Mouse (Mus musculus) MEL (cell line): ENCODE data around the gene Ttll1. TPM values are rescaled to one million over a fixed set of nuclear protein-coding genes. Genes with fewer than 3 reads are reported as not detected.
A peak's percentile ranks its signal among the peaks of the same experiment; 100 is the strongest.

Source experiments
- DNase-seq: peaks from one replicate; pipeline ENCODE4 v3.0.0; 2011; ENCODE audit warnings: low read depth, low spot score
- H3K27ac ChIP-seq: 2 replicates; pipeline ENCODE4 v1.5.1; 2012; ENCODE audit warnings: low read depth, mild to moderate bottlenecking, control low read depth, low read length, moderate library complexity; ENCODE audit not compliant: control insufficient read depth
- H3K27me3 ChIP-seq, 2 experiments: fragments of 150-350 bp in 1 of 2; sonication (generic) in 1 of 2; 2 replicates each; pipeline ENCODE4 v1.6.1; 2012; ENCODE audit warnings: low read length in 2 of 2, mild to moderate bottlenecking in 2 of 2, improper control_type of control experiment in 1 of 2, moderate library complexity in 1 of 2; ENCODE audit not compliant: insufficient read depth in 2 of 2, control insufficient read depth in 1 of 2
- H3K36me3 ChIP-seq, 2 experiments: 2 replicates each; pipeline ENCODE4 v1.6.1; 2012 to 2014; ENCODE audit warnings: low read length in 2 of 2, improper control_type of control experiment in 1 of 2, inconsistent platforms in 1 of 2, mild to moderate bottlenecking in 1 of 2; ENCODE audit not compliant: insufficient read depth in 2 of 2, control insufficient read depth in 1 of 2
- H3K4me1 ChIP-seq, 2 experiments: fragments of 150-350 bp in 1 of 2; sonication (generic) in 1 of 2; 2 replicates each; pipeline ENCODE4 v1.6.1; 2012; ENCODE audit warnings: low read length in 2 of 2, improper control_type of control experiment in 1 of 2, mild to moderate bottlenecking in 1 of 2; ENCODE audit not compliant: insufficient read depth in 2 of 2, control insufficient read depth in 1 of 2
- H3K4me3 ChIP-seq, 2 experiments: fragments of 150-350 bp in 1 of 2; sonication (generic) in 1 of 2; 2 replicates each; pipeline ENCODE4 v1.5.1; 2012; ENCODE audit warnings: low read depth in 2 of 2, low read length in 2 of 2, mild to moderate bottlenecking in 2 of 2, moderate library complexity in 2 of 2, control low read depth in 1 of 2, improper control_type of control experiment in 1 of 2; ENCODE audit not compliant: control insufficient read depth in 1 of 2, insufficient read depth in 1 of 2
- H3K79me2 ChIP-seq: 2 replicates; pipeline ENCODE4 v1.6.1; 2012; ENCODE audit warnings: mild to moderate bottlenecking, low read length, moderate library complexity; ENCODE audit not compliant: control insufficient read depth, poor library complexity, insufficient read depth
- H3K9ac ChIP-seq: 2 replicates; pipeline ENCODE4 v1.6.1; 2012; ENCODE audit warnings: low read depth, mild to moderate bottlenecking, control low read depth, low read length, moderate library complexity; ENCODE audit not compliant: control insufficient read depth, poor library complexity, severe bottlenecking
- H3K9me3 ChIP-seq: fragments of 150-350 bp; sonication (generic); replicated peaks from 2 replicates; pipeline ENCODE4 v1.6.1; 2012; ENCODE audit warnings: mild to moderate bottlenecking, low read length, improper control_type of control experiment, moderate library complexity; ENCODE audit not compliant: insufficient read depth
- BHLHE40 ChIP-seq: IDR thresholded peaks from 2 replicates; pipeline ENCODE4 v1.6.1; 2012; ENCODE audit warnings: low read depth, mild to moderate bottlenecking, inconsistent platforms, low read length, improper control_type of control experiment, borderline replicate concordance
- CHD1 ChIP-seq: IDR thresholded peaks from 2 replicates; pipeline ENCODE4 v1.6.1; 2012; ENCODE audit warnings: low read depth, mild to moderate bottlenecking, inconsistent platforms, low read length, improper control_type of control experiment
- CHD2 ChIP-seq: IDR thresholded peaks from 2 replicates; pipeline ENCODE4 v1.6.1; 2011; ENCODE audit warnings: low read length, improper control_type of control experiment
- CTCF ChIP-seq, 3 experiments: IDR thresholded peaks in 2 of 3; conservative IDR thresholded peaks in 1 of 3; 2 replicates each; pipeline ENCODE4 v1.5.1; 2011 to 2012; ENCODE audit warnings: low read length in 3 of 3, low read depth in 2 of 3, mild to moderate bottlenecking in 2 of 3, improper control_type of control experiment in 1 of 3, inconsistent platforms in 1 of 3, mixed read lengths in 1 of 3, moderate library complexity in 1 of 3; ENCODE audit not compliant: control insufficient read depth in 1 of 3, insufficient read depth in 1 of 3, poor library complexity in 1 of 3, severe bottlenecking in 1 of 3
- ETS1 ChIP-seq: IDR thresholded peaks from 2 replicates; pipeline ENCODE4 v1.6.1; 2012; ENCODE audit warnings: low read depth, mild to moderate bottlenecking, inconsistent platforms, low read length, improper control_type of control experiment, moderate library complexity
- GATA1 ChIP-seq: IDR thresholded peaks from 2 replicates; pipeline ENCODE4 v1.6.1; 2011; ENCODE audit warnings: low read depth, low read length, improper control_type of control experiment
- JUND ChIP-seq: IDR thresholded peaks from 2 replicates; pipeline ENCODE4 v1.6.1; 2011; ENCODE audit warnings: low read depth, mild to moderate bottlenecking, improper control_type of control experiment, low read length
- MAX ChIP-seq: IDR thresholded peaks from 2 replicates; pipeline ENCODE4 v1.6.1; 2011; ENCODE audit warnings: low read length, improper control_type of control experiment
- MEF2A ChIP-seq: IDR thresholded peaks from 2 replicates; pipeline ENCODE4 v1.6.1; 2014; ENCODE audit warnings: low read depth, mild to moderate bottlenecking, inconsistent platforms, low read length, improper control_type of control experiment; ENCODE audit not compliant: poor library complexity, insufficient replicate concordance, severe bottlenecking; ENCODE audit errors: extremely low read depth
- MXI1 ChIP-seq: IDR thresholded peaks from 2 replicates; pipeline ENCODE4 v1.6.1; 2011; ENCODE audit warnings: mild to moderate bottlenecking, low read depth, low read length, improper control_type of control experiment
- MYB ChIP-seq: IDR thresholded peaks from 2 replicates; pipeline ENCODE4 v1.6.1; 2011; ENCODE audit warnings: mild to moderate bottlenecking, low read depth, low read length, improper control_type of control experiment
- MYC ChIP-seq: IDR thresholded peaks from 2 replicates; pipeline ENCODE4 v1.6.1; 2011; ENCODE audit warnings: low read depth, mild to moderate bottlenecking, low read length, improper control_type of control experiment, moderate library complexity
- NELFE ChIP-seq: IDR thresholded peaks from 2 replicates; pipeline ENCODE4 v1.6.1; 2011; ENCODE audit warnings: low read depth, low read length, improper control_type of control experiment
- NRF1 ChIP-seq: IDR thresholded peaks from 2 replicates; pipeline ENCODE4 v1.6.1; 2014; ENCODE audit warnings: low read depth, mild to moderate bottlenecking, inconsistent platforms, low read length, improper control_type of control experiment, moderate library complexity; ENCODE audit not compliant: poor library complexity, insufficient read depth, severe bottlenecking
- POLR2A ChIP-seq, 2 experiments: IDR thresholded peaks; 2 replicates each; pipeline ENCODE4 v1.6.1; 2011 to 2012; ENCODE audit warnings: low read length in 2 of 2, mild to moderate bottlenecking in 2 of 2, control low read depth in 1 of 2, improper control_type of control experiment in 1 of 2, low read depth in 1 of 2, moderate library complexity in 1 of 2; ENCODE audit not compliant: control insufficient read depth in 1 of 2, insufficient read depth in 1 of 2, poor library complexity in 1 of 2
- POLR2AphosphoS2 ChIP-seq: IDR thresholded peaks from 2 replicates; pipeline ENCODE4 v1.6.1; 2011; ENCODE audit warnings: low read length, improper control_type of control experiment
- SMC3 ChIP-seq: IDR thresholded peaks from 2 replicates; pipeline ENCODE4 v1.6.1; 2011; ENCODE audit warnings: low read depth, low read length, improper control_type of control experiment
- TAL1 ChIP-seq: IDR thresholded peaks from 2 replicates; pipeline ENCODE4 v1.6.1; 2012; ENCODE audit warnings: mild to moderate bottlenecking, inconsistent platforms, low read length, moderate library complexity, mixed read lengths
- TBP ChIP-seq: IDR thresholded peaks from 2 replicates; pipeline ENCODE4 v1.8.0; 2011; ENCODE audit warnings: low read depth, low read length, improper control_type of control experiment
- TCF12 ChIP-seq: IDR thresholded peaks from 2 replicates; pipeline ENCODE4 v1.6.1; 2014; ENCODE audit warnings: low read depth, mild to moderate bottlenecking, inconsistent platforms, low read length, improper control_type of control experiment, moderate library complexity
- ZC3H11A ChIP-seq: IDR thresholded peaks from 2 replicates; pipeline ENCODE4 v1.6.1; 2012; ENCODE audit warnings: low read depth, mild to moderate bottlenecking, inconsistent platforms, low read length, improper control_type of control experiment
- ZNF384 ChIP-seq: IDR thresholded peaks from 2 replicates; pipeline ENCODE4 v1.6.1; 2012; ENCODE audit warnings: low read depth, mild to moderate bottlenecking, inconsistent platforms, low read length, improper control_type of control experiment
- polyA plus RNA-seq, 2 experiments: library from polyadenylated mRNA; stranded (reverse) in 1 of 2; unstranded in 1 of 2; fragments of >175 nt in 1 of 2; fragments of >200 nt in 1 of 2; gene quantifications; 2 replicates each; pipeline versions ENCODE4 v1.2.1 to v1.2.4; 2012; ENCODE audit warnings: low replicate concordance in 2 of 2, low read depth in 1 of 2; ENCODE audit not compliant: insufficient read length in 2 of 2, insufficient read depth in 1 of 2, missing spikeins in 1 of 2
- total RNA-seq: library from RNA; depleted of rRNA; stranded (reverse); fragments of 300-350 nt; gene quantifications from 2 replicates; pipeline ENCODE4 v1.2.3, GENCODE M21; 2012

Ttll1 gene
- total and polyA plus RNA-seq, 3 experiments: 3.4 to 14.1 TPM; not detected in 1

- TF ChIP-seq MYC: peak; percentile 84; the same call in 1 of the 2 replicates
- no peak for TF ChIP-seq MEF2A
- peak; percentile 80 for TF ChIP-seq TAL1
- no peak for TF ChIP-seq SMC3
- TF ChIP-seq JUND: no peak
- no peak for TF ChIP-seq CHD2
- no peak for TF ChIP-seq POLR2AphosphoS2
- TF ChIP-seq MAX: no peak
- peak; percentile 78 for TF ChIP-seq MXI1
- TF ChIP-seq GATA1: peak; percentile 68
- TF ChIP-seq ETS1: peak; percentile 78
- TF ChIP-seq ZNF384: no peak
Observed at GRCm38 (mm10) chr15:83451621-83452210, 59.0 kb downstream of the Ttll1 start (continued).

- Histone ChIP-seq H3K79me2 (peaks cover 46% of the 10 kb centered on the region), H3K36me3 (peaks cover 0 to 17% of the 10 kb centered on the region in 2 experiments; a peak in 2 of 4 replicates), H3K27ac (no peak overlapping the region), H3K9ac (no peak overlapping the region), H3K9me3 (no peaks in the 10 kb centered on the region), H3K4me1 (peaks cover 12 to 22% of the 10 kb centered on the region in 2 experiments), H3K4me3 (no peak overlapping the region), H3K27me3 (no peaks in the 10 kb centered on the region)
- TF ChIP-seq NELFE (no peak), MXI1 (no peak), TBP (no peak), CHD2 (no peak), MEF2A (no peak), MAX (no peak), CHD1 (no peak), MYB (no peak), BHLHE40 (no peak), POLR2A (IDR thresholded peaks at IDR 0.05; ENCODE audit: control insufficient read depth in 1 of 2, insufficient read depth in 1 of 2, low read depth in 1 of 2, low read length in 2 of 2, poor library complexity in 1 of 2) (no peak), POLR2AphosphoS2 (no peak), SMC3 (no peak), ZC3H11A (no peak), CTCF (IDR thresholded peaks at IDR 0.05 in 2 of 3, conservative IDR thresholded peaks at IDR 0.05 in 1 of 3; ENCODE audit: control insufficient read depth in 1 of 3, insufficient read depth in 1 of 3, low read depth in 2 of 3, low read length in 3 of 3, poor library complexity in 1 of 3, severe bottlenecking in 1 of 3) (no peak)
- DNase-seq: no peak
Observed at GRCm38 (mm10) chr15:83450007-83450406, 60.7 kb downstream of the Ttll1 start.

GRCm38 (mm10) chr15:83448646-83449045 is 62.0 kb downstream of the Ttll1 start:
- Histone ChIP-seq H3K4me1 (peaks cover 12 to 18% of the 10 kb centered on the region in 2 experiments), H3K36me3 (peaks cover 0 to 17% of the 10 kb centered on the region in 2 experiments; a peak in 2 of 4 replicates), H3K27me3 (no peaks in the 10 kb centered on the region), H3K9me3 (no peaks in the 10 kb centered on the region), H3K9ac (no peak overlapping the region), H3K4me3 (no peak overlapping the region), H3K79me2 (peaks cover 42% of the 10 kb centered on the region), H3K27ac (no peak overlapping the region)
- no peak for DNase-seq
- TF ChIP-seq NRF1 (no peak), SMC3 (no peak), POLR2AphosphoS2 (no peak), GATA1 (no peak), MXI1 (no peak), TCF12 (no peak), MEF2A (no peak)
